Mouse (Mus musculus) neural tube, embryonic 13.5 days (tissue): Measurements from ENCODE around the gene Mbtd1. TPM values are rescaled to one million over a fixed set of nuclear protein-coding genes. Genes with fewer than 3 reads are reported as not detected.

Experiments used
- ATAC-seq: fragments of 200-750 bp; cut with Nextera tagmentation; 2 replicates; pipeline ENCODE4 v1.8.0; 2017; ENCODE audit warnings: low read depth, mild to moderate bottlenecking, moderate TSS enrichment, moderate library complexity
- H3K27ac ChIP-seq: fragments of 300-500 bp; sonication (generic); replicated peaks from 2 replicates; pipeline ENCODE4 v1.5.1; 2015; ENCODE audit warnings: moderate library complexity, mild to moderate bottlenecking, inconsistent platforms
- H3K27me3 ChIP-seq: fragments of 300-500 bp; sonication (generic); 2 replicates; pipeline ENCODE4 v1.6.1; 2015; ENCODE audit warnings: mild to moderate bottlenecking, inconsistent platforms
- H3K36me3 ChIP-seq: fragments of 300-500 bp; sonication (generic); 2 replicates; pipeline ENCODE4 v1.6.1; 2015; ENCODE audit warnings: mild to moderate bottlenecking, inconsistent platforms
- H3K4me1 ChIP-seq: fragments of 300-500 bp; sonication (generic); replicated peaks from 2 replicates; pipeline ENCODE4 v1.6.1; 2015; ENCODE audit warnings: inconsistent platforms
- H3K4me2 ChIP-seq: fragments of 300-500 bp; sonication (generic); 2 replicates; pipeline ENCODE4 v1.6.1; 2015; ENCODE audit warnings: inconsistent platforms, mild to moderate bottlenecking, moderate library complexity
- H3K4me3 ChIP-seq: fragments of 300-500 bp; sonication (generic); 2 replicates; pipeline ENCODE4 v1.5.1; 2015; ENCODE audit warnings: mild to moderate bottlenecking, inconsistent platforms
- H3K9ac ChIP-seq: fragments of 300-500 bp; sonication (generic); 2 replicates; pipeline ENCODE4 v1.6.1; 2015; ENCODE audit warnings: moderate library complexity, mild to moderate bottlenecking, inconsistent platforms
- H3K9me3 ChIP-seq: fragments of 300-500 bp; sonication (generic); 2 replicates; pipeline ENCODE4 v1.6.1; 2016; ENCODE audit warnings: inconsistent platforms
- WGBS: fragments of 180-500 bp; shearing (Covaris S2); methylation state at CpG from one replicate; pipeline ENCODE4 v1.1.7; 2015; 5-methylcytosine and 5-hydroxymethylcytosine counted together
- polyA plus RNA-seq: library from polyadenylated mRNA; unstranded; fragments of >200 nt; fragmentation: Nextera tagmentation; extraction: Ambion mirVana; gene quantifications from 2 replicates; pipeline ENCODE4 v1.2.1, GENCODE M21; 2015

Gene Mbtd1
- 28.1 and 33.4 TPM in 2 replicates for polyA plus RNA-seq

DNA sequence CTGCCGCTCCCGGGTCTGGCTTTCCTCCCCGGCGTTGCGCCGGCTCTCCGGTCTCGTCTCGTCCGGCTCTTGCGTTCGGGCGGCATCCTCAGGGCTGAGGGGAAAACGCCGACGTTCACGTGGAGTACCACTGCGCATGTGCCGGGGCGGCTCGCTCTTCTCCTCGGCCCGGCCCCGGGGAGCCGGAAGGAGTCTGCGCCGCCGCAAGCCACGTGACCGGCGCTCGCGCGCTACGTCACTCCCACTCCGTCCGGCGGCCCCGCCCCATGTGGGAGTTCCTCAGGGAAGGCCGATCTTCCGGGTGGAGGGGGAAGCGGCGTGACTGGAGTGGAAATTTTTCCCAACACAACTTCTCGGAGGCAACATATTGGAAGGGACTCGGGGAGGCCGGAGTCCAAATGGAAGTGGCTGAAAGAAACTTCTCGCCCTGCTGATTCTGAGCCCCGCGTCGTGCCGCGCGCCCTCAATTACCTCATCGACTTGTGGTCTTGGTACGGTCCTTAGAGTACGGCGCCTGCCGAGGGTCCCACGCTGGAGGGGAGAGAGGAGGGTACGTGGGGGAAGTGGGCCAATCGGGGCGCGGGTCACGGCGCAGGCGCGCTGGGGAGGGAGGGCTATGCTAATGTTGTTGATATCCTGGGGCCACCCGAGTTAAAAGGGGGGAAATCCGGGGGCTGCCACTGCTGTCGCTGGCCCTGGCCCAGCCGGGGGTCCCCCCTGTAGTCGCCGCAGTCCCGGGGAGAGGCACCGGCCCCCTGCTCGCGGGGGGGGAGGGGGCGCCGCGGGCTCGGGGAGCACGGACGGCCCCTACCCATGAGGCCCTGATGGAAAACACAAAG is at the start of gene Mbtd1, which contains the start of gene Utp18:
Gene Mbtd1 (plus strand): TSS at position 281 of the 839 bp plus-strand sequence.
Gene Utp18 (minus strand): TSS at position 195 of the 839 bp plus-strand sequence.
- Histone ChIP-seq H3K4me2 (peak within 1 kb of the TSS; percentile 97), H3K9me3 (no peaks in the 10 kb centered on the region), H3K9ac (peak within 1 kb of the TSS; percentile 95), H3K36me3 (peaks cover 9% of the 10 kb centered on the region), H3K27me3 (no peaks in the 10 kb centered on the region), H3K4me3 (peak within 1 kb of the TSS; percentile 99), H3K27ac (peak within 1 kb of the TSS; percentile 95), H3K4me1 (peaks cover 57% of the 10 kb centered on the region)
- WGBS: under 1% methylated on average over 75 of the region's 83 CpGs
- peak; percentile 96 for ATAC-seq

DNA sequence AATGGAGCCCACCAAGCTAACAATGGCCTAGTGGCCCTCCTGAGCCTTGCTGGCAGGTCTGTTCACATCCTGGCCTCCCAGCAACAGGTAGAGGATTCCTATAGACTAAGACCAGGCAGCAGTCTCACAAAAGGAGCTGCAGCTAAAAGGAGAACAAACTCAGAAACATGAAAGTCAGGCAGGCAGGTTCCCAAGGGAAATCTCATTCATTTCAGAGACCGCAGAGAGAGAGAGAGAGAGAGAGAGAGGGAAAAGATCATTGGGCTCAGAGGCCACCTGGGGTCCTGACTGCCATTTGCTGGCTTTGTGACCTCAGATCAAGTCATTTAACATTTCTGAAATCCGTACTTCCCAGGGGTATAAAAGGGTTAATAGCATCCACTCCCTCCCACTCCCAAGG is 38.3 kb upstream of the Mbtd1 start:
- WGBS: 10% methylated on average over 2 of the region's 2 CpGs
- H3K27ac ChIP-seq: no peak overlapping the region
- H3K36me3 ChIP-seq: no peaks in the 10 kb centered on the region
- H3K4me2 ChIP-seq: no peak overlapping the region
- no peaks in the 10 kb centered on the region for H3K9me3 ChIP-seq
- H3K9ac ChIP-seq: no peak overlapping the region
- H3K4me3 ChIP-seq: no peak overlapping the region
- no peaks in the 10 kb centered on the region for H3K27me3 ChIP-seq
- no peaks in the 10 kb centered on the region for H3K4me1 ChIP-seq
- ATAC-seq: no peak

DNA sequence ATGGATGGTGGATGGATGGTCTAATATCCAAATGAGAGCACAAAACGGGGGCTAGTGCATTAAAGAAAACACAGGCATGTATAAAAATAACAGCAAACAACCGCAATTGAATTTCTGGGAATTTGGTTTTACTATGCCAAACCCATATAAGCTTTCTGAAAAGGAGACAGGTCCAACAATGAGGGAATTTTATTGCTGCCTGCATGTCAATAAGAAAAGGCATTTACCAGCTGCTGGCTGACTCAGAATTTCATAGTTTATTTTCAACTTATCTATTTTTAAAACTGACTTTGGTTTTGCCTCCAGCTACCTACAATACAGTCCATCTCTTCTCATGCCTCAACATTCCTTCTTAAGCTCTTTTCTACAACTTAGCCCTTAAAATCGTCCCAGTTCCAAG is 33.1 kb upstream of the Mbtd1 start:
- ATAC-seq: no peak
- WGBS: 88% methylated on average over 3 of the region's 3 CpGs
- Histone ChIP-seq H3K9me3 (no peaks in the 10 kb centered on the region), H3K4me3 (no peak overlapping the region), H3K27me3 (no peaks in the 10 kb centered on the region), H3K4me1 (no peaks in the 10 kb centered on the region; the same call in 1 of the 2 replicates), H3K4me2 (no peak overlapping the region), H3K9ac (no peak overlapping the region), H3K36me3 (no peaks in the 10 kb centered on the region), H3K27ac (no peak overlapping the region)

DNA sequence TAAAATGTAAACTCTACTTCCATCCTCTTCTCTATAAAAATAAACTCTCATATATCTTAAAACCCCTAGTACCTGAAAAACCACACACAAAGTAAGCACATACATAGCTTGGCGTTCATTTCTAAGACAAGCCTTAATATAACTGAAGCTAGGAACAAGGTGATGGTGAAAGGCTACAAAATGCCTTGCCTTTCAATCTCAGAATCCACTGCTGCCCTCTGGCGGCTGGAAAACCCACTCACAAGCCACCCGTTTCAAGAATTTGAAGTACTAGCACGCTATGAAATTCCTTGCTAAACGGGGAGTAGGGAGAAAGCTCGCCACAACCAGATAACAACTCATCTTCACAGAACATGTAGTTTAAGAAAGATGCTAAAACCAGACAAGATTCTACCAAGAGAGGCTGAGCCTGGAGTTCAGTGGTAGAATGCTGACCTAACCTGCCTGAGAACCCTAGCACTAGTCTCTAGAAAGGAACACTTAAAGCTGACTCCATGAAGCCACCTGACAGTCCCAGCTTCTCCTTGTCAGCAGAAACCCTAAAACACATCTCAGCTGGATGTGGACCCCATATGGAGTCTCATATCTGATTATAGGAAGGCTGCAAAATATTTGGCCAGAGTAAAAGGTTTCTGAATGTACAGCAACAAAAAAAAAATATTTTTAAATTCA is 29.2 kb upstream of the Mbtd1 start:
- peaks cover 11% of the 10 kb centered on the region for H3K36me3 ChIP-seq
- H3K4me2 ChIP-seq: 0 out of 2 replicates have a peak overlapping the region, but pooled peaks have one; percentile 27

DNA sequence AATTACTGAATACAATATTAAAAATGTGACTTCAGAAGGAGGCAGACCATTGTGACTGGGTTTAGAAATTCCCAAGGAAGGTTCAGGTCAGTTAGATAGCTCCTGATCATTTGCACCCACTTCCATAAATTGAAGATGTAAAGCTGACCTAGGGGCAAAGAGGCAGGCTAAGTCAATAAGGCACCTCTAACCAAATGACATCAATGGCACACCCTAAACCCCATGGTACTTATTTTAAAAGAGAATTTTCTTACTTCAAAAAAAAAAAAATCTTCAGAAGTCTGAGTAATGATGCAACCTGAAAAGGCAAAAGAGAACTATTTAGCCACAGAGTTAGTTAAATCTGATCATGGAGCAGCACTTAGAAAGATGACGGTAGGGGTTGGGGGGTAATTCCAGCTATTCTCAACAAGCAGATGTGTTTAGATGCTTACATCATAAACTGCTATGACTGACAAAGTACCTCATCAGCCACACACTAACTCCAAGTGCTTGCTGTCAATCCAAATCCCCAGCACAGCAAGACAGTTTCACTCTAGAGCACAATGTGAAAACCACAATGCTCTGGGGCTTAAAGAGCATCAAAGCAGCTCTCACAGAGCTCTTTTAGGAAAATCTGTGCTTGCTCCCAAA is 25.0 kb upstream of the Mbtd1 start:
- Histone ChIP-seq H3K36me3 (peaks cover 37% of the 10 kb centered on the region), H3K4me2 (no peak overlapping the region), H3K4me3 (no peak overlapping the region), H3K9ac (no peak overlapping the region), H3K27ac (no peak overlapping the region), H3K4me1 (no peaks in the 10 kb centered on the region; the same call in 1 of the 2 replicates), H3K9me3 (no peaks in the 10 kb centered on the region), H3K27me3 (no peaks in the 10 kb centered on the region)
- WGBS: 95% methylated on average over 1 of the region's 1 CpGs
- ATAC-seq: no peak

More for the DNA sequence above, 29.2 kb upstream of the Mbtd1 start:
- Histone ChIP-seq H3K9me3 (no peaks in the 10 kb centered on the region), H3K4me1 (no peaks in the 10 kb centered on the region; the same call in 1 of the 2 replicates), H3K4me3 (no peak overlapping the region), H3K27ac (no peak overlapping the region), H3K9ac (no peak overlapping the region), H3K27me3 (no peaks in the 10 kb centered on the region)
- WGBS: 6% methylated on average over 6 of the region's 6 CpGs
- no peak for ATAC-seq

DNA sequence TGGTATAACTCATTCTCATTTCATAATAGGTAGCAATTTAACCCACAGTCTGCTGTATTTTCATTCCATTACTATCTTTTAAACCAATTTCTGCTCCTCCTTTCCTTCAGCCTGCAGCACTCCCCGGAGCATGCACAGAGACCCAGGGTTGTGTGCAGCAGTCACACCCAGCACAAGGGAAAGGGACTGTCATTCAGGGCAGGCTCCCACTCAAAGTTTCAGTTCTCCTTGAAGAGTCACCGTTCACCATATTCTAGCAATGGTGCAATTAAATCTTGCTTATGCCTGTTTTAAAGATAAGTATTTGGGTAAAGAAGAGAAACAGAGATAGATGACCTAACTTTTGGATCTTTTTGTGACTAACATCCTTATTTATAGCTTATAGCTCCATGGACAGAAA is 24.5 kb upstream of the Mbtd1 start:
- Histone ChIP-seq H3K4me2 (no peak overlapping the region), H3K4me3 (no peak overlapping the region), H3K9me3 (no peaks in the 10 kb centered on the region), H3K36me3 (peaks cover 41% of the 10 kb centered on the region), H3K4me1 (no peaks in the 10 kb centered on the region; the same call in 1 of the 2 replicates), H3K9ac (no peak overlapping the region), H3K27ac (no peak overlapping the region), H3K27me3 (no peaks in the 10 kb centered on the region)
- WGBS: 95% methylated on average over 2 of the region's 2 CpGs
- no peak for ATAC-seq

DNA sequence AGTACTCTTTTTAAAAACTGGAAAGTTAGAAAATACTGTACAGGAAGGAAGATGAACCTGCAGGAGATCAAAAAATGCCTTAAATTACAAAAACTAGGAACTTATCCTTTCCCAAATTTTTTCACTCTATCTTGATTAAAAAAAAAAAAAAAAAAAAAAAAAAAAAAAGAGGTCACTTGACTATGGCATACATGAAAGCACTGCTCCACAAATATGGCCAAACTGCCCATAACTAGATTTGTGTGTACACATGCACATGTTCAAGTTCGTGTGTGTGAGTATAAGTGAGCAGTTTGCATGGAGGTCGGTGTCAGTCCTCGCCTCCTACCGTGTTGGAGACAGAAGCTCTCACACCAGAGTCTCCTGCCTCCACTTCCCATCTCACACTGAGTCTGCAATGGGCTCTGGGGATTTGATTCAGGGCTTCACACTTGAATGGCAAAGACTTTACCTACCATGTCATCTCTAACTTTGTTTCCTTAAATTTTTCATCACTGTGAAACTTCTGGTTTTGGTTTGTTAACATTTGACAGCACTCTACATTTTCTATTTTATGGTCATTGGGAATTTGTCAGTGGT is 23.5 kb upstream of the Mbtd1 start:
- H3K36me3 ChIP-seq: peaks cover 51% of the 10 kb centered on the region
- no peaks in the 10 kb centered on the region for H3K4me1 ChIP-seq
- no peak overlapping the region for H3K9ac ChIP-seq
- ATAC-seq: no peak
- WGBS: 86% methylated on average over 4 of the region's 4 CpGs
- H3K27ac ChIP-seq: no peak overlapping the region
- no peak overlapping the region for H3K4me2 ChIP-seq
- no peak overlapping the region for H3K4me3 ChIP-seq
- no peaks in the 10 kb centered on the region for H3K27me3 ChIP-seq
- H3K9me3 ChIP-seq: no peaks in the 10 kb centered on the region

DNA sequence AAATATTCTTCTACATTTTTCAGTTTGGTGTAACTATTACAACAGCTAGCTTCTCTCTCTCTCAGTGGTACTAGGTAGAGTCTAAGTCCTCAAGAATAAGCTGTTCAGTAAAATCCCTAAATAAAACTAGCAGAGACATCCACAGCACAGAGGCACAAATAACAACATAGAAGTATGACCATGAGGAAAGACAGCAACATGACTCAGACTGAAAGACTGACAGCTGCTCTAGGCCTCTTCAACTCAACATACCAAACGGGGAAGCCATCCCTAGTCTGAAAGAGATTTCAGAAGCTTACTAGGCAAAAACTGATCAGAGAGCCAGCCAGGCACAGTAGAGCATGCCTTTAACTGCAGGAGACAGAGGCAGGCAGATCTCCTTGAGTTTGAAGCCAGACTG is 23.0 kb upstream of the Mbtd1 start:
- no peak overlapping the region for H3K27ac ChIP-seq
- H3K36me3 ChIP-seq: peaks cover 56% of the 10 kb centered on the region
- H3K9ac ChIP-seq: no peak overlapping the region
- H3K4me3 ChIP-seq: no peak overlapping the region
- no peaks in the 10 kb centered on the region for H3K4me1 ChIP-seq
- no peaks in the 10 kb centered on the region for H3K27me3 ChIP-seq
- 90% methylated on average over 1 of the region's 1 CpGs for WGBS
- no peak overlapping the region for H3K4me2 ChIP-seq
- ATAC-seq: no peak
- no peaks in the 10 kb centered on the region for H3K9me3 ChIP-seq

DNA sequence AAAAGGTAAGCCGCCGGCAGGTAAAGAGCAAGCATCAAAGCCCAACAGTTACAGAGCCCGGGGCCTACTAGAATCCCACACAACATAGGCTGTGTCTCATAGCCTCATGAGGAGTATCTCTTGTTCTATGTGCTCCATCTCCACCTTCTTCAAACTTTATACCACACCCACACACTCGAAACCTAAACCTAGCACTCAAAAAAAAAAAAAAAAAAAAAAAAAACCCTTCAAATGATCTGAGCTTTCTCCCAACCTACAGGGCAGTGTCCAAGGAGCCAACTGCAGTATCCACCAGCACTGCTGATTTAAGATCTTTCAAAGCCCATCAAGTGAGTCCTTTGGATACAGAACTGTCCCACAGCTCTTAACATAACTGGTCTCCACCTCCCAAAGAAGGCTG is 1.6 kb upstream of the Mbtd1 start:
- peak overlapping the region; percentile 99 for H3K4me3 ChIP-seq
- peaks cover 26% of the 10 kb centered on the region for H3K36me3 ChIP-seq
- 94% methylated on average over 4 of the region's 4 CpGs for WGBS
- no peak for ATAC-seq
- peak overlapping the region; percentile 89 for H3K9ac ChIP-seq
- H3K27ac ChIP-seq: no peak overlapping the region; the same call in 1 of the 2 replicates
- H3K27me3 ChIP-seq: no peaks in the 10 kb centered on the region
- H3K9me3 ChIP-seq: no peaks in the 10 kb centered on the region
- peaks cover 41% of the 10 kb centered on the region for H3K4me1 ChIP-seq
- peak overlapping the region; percentile 79 for H3K4me2 ChIP-seq

DNA sequence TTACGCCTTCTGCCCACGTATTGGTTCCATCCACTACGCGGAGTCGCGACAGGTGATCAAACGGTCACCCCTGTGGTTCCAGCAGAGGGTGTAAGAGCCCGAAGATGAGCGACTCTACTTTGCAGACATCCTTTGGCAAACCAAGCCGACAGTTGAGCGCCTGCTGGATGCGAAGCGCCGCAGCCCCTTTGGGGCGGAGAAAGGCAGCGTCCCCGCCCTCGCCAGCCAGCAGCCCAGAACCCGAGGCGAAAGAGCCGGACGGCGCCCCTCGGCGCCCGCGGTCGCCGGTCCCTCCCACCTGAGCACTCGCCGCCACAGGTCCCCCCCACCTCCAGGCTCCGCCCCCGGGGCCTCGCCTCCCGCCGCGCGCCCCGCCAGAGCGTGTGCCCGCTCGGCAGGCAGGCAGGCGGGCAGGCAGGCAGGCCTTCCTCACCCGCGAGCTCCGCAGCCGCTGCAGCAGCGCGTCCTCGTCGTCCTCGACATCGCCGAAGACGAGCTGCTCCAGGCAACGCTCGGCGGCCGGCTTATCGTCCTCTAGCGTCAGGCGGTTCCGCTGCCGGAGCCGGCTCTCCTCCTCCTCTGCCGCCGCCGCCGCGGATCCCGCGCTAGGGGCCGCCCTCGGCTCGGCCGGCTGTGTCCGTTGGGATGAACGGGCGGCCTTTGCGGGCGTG is 616 bp upstream of the Mbtd1 start:
- peak overlapping the region; percentile 99 for H3K4me3 ChIP-seq
- peak; percentile 44 for ATAC-seq
- H3K4me2 ChIP-seq: peak overlapping the region; percentile 79
- H3K9ac ChIP-seq: peak overlapping the region; percentile 89
- H3K27ac ChIP-seq: peak overlapping the region; percentile 95
- no peaks in the 10 kb centered on the region for H3K27me3 ChIP-seq
- H3K36me3 ChIP-seq: peaks cover 17% of the 10 kb centered on the region
- H3K9me3 ChIP-seq: no peaks in the 10 kb centered on the region
- H3K4me1 ChIP-seq: peaks cover 50% of the 10 kb centered on the region
- under 1% methylated on average over 70 of the region's 81 CpGs for WGBS

DNA sequence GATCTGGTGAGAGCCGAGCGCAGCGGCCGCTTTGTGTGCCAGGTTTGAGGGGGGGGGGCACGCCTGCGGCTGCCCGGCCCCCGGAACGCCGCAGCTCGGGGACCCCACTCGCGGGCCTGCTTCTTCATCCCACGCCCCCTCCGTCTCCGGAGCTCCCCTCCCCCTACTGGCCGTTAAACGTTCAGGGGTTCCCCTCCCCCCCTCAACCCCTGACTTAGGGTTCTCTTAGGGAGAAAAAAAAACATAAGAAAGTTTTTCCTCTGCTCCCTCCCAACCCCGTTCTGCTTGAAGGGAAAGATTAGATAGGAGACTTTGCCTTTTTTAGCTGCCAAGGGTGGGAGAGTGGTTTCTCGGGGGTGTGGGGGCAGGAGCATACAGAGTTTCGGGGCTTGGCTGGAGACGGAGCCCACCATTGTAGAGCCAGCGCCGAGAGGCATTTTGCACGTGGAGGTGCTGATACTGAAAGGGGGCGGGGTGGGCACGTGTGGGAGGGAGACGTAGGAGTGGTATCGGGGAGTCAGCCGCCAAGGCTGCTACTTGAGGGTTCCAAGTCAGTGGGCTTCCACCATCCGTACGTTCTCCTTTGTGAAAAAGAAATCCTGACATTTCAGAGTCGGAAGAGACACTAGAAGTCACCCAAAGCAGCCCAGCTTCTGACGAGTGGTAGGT is 893 bp downstream of the Mbtd1 start:
- H3K27me3 ChIP-seq: no peaks in the 10 kb centered on the region
- H3K4me2 ChIP-seq: peak overlapping the region; percentile 97
- no peaks in the 10 kb centered on the region for H3K9me3 ChIP-seq
- H3K27ac ChIP-seq: peak overlapping the region; percentile 95
- peak overlapping the region; percentile 99 for H3K4me3 ChIP-seq
- ATAC-seq: no peak
- peaks cover 4% of the 10 kb centered on the region; the same call in 1 of the 2 replicates for H3K36me3 ChIP-seq
- WGBS: under 1% methylated on average over 34 of the region's 34 CpGs
- H3K4me1 ChIP-seq: peaks cover 58% of the 10 kb centered on the region
- peak overlapping the region; percentile 95 for H3K9ac ChIP-seq
